Mouse (Mus musculus): ENCODE measurements around the gene Phrf1.
A peak's percentile ranks its signal among the peaks of the same experiment; 100 is the strongest.

Gene Phrf1

DNA sequence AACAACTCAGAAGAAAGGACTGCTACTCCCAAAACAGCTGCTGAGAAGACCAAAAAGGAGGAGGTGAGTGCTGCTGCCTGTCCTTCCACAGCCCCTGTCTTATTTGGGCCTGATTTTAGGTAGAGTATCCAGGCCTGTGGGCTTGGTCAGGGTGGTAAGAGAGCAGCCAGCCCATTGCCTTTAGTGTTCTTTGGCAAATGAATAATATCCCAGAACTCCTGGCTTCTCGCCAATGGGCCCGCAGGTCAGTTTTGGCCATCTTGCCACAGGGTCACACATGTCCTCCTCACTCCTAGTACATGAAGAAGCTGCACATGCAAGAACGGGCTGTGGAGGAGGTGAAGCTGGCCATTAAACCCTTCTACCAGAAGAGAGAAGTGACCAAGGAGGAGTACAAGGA, 32.9 kb downstream of the Phrf1 start:
- no peak for DNase-seq

DNA sequence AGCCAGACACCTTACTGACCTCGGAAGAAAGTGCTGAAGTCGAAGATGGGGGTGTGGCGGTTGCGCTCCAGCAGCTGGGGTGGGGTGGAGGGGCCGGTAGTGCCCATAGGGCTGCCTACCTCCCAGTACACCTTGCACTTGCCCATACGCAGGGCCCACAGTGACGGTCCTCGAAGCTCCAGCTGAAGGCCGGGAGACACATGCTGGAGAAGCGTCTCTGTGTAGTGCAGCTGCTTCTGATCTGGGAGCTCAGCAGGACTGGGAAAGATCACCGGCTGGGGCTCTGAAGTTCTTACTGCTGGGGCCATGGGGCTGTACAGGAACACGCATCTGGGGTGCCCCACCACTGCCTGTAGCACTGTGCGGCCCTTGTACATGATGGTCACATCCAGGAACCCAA, 35.1 kb downstream of the Phrf1 start:
- DNase-seq, result no peak

DNA sequence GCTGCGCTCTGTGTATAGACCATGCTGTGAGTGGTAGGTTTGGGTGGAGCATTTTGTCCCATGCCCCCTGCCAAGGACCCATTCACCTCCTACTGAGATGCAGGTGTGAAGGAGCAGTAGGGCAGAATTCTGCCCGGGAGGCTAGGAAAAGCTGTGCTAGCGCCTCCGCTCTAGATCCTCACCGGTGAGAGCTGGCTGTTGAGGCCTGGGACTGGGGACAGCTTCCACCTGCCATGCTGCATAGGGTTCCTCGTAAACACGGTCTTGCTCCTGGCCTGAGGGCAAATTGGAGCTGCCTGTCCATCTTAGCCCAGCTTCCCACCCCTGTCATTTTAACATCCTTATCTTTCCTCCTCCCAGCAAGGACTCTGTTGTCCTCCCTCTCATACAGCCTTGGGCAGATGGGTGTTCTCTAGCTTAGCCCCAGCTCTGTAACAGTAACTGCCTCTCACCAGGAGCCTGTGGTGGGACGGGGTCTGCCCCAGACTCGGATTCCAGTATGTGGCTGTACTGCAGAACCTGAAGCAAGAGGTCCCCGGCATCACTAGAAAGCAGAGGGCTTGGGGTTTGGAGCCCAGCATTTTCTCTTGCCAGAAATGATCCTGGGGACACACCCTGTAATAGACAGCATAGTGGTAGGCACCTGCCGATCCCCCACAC, 35.6 kb downstream of the Phrf1 start:
- DNase-seq, result no peak

DNA sequence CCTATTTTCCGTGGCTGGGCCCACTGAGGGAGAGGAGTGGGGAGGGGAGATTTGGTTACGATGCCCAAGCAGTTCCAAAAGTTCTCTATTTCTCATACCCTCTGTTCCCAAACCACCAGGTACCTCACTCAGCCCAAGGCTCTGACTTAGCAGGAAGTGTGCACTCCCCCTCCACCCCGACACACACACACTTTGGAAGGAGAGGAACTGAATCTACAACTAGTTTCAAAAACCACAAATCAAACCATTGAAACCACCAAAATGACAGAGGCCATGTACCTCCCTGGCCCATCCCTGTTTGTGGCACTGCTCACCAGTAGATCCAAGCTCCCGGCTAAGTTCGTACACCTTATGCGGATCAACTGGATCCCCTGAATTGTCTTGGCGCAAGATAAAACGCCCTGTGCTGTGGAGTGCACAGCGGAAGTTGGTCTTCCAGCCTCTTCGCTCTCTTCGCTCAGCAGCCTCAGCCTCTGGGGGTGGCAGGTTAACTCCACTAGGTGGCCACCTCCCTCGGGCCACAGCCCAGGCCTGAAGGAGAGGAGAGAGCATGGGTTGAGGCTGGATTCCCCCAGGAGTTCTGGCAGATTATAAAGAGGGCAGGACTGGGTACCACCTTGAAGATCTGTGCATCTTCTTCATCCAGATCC, 36.3 kb downstream of the Phrf1 start:
- DNase-seq, result peak; percentile 53

DNA sequence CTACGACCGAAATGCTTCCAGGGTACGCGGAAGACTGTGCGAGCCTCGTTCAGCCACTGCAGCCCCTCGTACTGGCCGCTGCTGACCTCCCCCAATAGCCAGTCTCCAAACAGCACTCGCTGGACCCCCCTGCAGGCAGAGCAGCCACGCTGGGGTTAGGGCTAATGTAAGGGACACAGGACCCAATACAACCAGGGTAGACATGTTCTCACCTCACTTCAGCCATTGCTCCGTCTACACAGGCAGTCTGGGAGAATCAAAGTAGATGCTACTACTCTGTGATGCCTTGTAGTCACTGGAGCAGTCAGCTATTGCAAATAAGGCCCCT, 36.8 kb downstream of the Phrf1 start:
- DNase-seq, result no peak

DNA sequence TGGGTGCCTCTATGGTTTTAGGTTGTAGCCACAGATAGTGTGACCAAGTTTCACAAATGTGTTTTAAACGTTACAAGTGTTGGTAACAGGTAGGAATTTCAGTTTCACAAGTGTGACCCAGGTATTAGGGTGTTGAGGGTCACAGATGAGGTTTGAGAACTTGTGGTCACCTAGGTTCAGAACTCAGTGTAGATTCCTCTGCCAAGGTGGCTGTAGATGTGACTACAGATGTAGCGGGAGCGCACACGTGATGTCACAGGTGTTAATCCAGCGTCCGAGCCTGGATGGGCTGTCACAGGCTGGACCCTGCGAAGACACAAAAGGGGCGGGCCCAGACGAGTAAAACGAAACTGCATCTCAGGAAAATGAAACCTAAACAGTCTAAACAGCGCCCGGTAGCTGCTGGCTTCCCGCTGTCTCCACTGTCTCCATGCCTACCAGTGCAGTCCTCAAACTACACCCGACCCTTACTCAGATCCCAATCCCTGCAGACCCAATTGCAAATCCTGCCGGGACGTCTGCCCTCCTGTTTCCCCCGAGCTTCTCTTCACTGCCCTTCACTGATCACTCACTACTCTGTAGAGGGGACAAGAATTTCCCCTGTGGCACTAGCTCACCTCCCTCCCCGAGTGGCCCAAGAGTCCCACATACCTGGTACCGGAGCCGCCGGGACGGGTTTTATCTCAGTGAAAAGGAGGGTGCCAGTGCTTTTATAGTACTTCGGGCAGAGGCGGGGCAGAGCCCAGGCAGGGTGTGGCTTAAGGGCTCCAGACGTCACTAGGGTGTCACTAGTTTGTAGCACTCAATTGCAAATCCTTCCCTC, 37.4 kb downstream of the Phrf1 start, which contains the start of gene Irf7:
Gene Irf7, minus strand, starts transcription at position 743 of the 823 bp plus-strand sequence.
- peak; percentile 88 for DNase-seq

DNA sequence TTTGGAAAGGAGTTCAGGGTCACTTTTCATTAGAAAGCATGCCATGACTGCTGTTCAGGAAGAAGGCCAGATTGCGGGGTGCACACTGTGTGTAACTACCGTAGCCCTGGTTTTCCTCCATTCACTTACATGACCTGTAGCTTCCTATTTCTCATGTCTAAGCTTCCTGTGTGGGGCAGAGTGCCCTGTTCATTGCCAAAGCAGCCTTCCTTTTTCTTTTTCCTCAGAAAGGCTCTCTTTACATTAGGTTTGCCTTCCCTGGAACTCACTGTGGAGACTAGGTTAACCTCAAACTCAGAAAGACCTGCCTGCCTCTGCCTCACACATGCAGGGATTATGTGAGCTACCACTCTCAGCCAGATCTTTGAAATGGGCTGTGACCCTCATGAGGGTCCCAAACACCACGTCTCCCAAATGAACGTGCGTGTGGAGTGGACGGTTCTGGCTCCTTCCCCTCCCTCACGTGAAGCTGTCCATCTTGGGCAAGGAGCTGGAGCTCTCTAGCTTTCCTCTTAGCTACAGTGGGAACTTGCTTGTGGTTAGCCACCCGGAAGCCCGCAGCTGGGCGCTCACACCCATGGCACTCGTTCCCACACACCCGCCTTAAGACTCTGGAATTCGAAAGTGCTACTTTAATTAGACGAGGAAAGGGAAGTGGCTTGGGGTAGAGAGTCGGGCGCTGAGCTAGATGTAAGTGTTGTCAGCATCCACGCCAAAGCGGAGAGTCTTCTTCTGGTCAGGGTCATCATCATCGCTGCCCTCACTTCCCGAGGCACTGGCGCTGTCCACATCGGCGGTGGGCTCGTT, 40.1 kb downstream of the Phrf1 start:
- DNase-seq, result peak; percentile 71

DNA sequence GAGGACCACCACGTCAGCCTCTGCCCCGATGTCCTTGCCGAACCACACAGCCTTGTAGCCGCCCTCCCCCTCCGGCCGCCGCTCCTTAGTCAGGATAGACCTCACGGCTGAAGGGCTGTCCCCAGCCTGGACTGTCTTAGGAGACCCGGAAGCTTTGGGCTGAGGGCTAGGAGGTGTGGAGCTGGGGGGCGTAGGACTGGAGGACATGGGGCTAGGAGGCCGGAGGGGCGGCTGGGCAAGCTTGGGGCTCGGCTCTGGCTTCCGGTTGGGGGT, 40.6 kb downstream of the Phrf1 start:
- no peak for DNase-seq

DNA sequence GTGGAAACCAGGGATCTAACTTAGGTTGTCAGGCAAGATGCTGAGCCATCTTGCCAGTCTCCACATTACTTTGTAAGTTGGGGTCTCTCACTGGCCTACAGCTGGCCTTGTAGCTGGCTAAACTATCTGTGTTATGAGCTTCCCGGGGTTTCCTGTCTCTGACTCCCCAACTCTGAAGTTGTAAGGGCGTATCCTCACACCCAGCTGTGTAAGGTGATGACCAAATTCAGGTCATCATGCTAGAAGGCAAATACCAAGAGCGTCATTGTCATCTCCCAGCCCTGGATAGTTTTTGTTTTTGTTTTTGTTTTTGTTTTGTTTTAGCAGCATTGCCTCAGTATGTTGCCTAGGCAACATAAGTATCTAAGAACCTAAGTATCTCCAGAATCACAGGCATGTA, 42.0 kb downstream of the Phrf1 start:
- no peak for DNase-seq

DNA sequence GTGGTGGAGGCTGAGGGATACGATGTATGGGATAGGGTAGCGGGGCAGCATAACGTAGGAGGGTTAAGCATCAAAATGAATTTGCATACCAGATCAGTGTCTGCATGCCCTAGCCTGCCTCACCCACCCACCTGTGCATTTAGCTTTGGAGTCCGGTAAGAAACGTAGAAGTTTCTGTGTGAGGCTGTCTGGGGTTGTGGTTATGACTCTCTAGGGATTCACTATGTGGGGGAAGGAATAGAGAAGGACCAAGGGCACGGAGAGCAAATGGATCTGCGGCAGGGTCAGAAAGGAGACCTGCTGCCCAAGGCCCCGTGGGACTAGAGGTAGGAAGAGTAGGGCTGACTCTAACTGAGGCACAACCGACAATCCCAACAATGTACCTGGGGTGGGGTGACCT, 46.8 kb downstream of the Phrf1 start:
- no peak for DNase-seq

DNA sequence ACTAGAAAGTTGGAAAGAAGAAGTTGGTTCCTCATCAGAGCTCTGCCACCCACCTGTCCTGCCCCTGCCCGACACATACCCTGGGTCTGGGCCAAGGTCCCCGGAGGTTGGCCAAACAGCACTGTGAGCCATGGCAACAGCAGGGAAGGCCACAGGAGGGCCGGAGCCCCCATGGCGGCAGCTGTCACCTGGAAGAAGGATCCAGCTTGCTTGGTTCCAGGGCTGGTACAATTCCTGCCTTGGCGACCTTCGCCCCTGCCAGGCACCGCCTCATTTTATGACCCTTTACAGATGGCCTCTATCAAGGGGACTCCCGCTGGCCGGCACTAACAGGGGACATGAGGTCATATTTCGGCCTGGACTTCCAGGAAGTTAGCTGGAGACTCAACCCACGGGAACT, 48.0 kb downstream of the Phrf1 start, which contains the start of gene Cdhr5:
Gene Cdhr5, minus strand, starts transcription at position 241 of the 400 bp plus-strand sequence.
- DNase-seq, result no peak

DNA sequence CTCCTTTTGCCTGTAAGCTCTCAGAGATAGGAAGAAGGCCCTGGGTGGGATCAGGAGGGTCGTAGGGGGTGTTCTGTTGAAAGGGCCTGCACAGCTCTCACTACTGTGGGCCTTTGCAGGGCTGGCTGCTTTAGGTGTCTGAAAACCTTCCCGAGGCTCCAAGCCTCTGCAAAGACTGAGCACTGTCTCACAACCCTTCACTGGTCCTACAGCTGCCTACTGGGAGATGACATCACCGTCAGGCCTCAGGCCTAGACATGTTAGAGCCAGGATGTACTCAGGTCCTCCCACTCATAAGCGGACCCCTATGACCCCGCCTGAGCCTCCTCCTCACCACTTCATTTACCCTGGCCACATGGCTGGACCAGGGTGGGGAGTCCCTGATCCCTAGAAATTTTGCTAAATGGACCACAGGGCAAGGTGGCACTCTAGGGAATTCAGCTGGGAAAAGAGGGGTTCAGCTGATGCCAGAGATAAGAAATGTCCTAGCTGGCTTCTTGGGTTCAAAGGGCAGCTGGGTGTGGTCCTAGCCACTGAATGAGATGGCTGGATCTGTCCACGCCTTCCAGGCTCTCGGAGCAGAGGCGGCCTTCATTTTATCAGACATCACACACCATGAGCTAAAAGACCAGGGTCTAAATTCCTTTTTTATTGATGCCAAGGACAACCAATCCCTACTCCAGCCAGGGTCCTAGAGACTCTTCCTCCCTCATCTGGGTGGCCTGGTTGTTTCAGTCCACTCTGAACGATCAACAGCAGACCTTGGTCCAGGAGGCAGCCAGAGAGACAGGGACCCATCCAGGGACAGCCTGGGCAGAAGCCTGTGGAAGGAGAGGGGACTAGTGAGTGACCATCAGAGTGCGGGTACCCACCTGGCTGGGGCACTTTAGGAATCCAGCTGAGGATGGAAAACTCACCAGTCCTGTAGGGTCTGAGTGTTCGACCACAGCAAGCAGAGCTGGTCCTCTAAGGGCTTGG, 49.4 kb downstream of the Phrf1 start:
- DNase-seq, result no peak

DNA sequence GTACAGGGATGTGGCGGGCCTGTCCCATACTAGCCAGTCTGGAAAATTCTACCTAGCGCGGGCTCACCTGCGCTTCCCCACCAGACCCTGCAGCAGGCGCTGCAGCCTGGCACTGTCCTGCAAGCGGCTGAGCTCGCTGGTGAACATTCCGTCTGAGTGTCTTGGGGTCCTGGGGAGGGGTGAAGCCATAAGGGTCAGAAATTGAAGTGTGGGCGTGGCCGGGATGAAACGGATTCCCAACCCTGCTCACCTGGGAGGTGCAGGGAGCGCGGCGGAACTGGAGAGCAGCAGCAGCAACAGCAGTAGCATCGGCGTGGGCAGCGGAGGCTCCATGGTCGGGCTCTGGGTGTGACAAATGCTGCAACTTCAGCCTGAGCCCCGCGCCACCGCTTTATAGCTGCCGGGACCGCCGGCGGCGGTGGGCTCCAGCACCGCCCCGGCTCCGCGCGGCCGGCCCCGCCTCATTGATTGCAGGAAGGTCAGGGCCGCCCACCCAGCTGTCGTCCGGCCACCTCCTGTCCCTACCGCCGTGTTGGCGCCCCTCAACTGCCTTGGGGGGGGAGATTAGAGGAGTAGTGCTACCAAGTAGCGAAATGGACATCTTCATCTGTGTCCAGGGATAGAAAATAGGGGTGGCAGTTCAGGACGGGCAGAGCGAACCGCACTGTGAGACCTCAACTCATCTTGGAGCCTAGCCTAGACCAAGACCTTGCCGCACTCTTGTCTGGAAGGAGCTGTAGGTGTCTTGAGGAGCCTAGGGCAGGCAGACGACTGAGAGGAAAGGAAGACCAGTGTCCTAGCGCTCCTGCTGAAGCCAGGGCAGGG, 50.4 kb downstream of the Phrf1 start, which contains the start of gene Sct:
Gene Sct, minus strand, starts transcription at position 368 of the 825 bp plus-strand sequence.
- peak; percentile 17 for DNase-seq

DNA sequence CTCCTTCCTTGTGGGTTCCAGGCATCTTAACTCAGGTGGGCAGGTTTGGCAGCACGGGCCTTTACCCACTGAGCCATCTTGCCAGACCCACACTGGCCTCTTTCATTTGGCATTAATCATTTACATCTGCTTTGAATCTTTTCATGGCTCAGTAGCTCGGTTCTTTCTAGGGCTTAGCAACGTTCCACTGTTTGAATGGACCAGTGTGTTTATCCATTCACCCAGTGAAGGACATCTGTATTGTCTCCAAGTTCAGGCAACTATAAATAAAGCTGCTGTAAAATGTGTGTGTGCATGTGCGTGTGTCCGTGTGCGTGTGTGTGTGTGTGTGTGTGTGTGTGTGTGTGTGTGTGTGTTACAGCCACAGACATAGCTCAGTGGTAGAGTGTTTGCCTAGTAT, 52.9 kb downstream of the Phrf1 start:
- no peak for DNase-seq

DNA sequence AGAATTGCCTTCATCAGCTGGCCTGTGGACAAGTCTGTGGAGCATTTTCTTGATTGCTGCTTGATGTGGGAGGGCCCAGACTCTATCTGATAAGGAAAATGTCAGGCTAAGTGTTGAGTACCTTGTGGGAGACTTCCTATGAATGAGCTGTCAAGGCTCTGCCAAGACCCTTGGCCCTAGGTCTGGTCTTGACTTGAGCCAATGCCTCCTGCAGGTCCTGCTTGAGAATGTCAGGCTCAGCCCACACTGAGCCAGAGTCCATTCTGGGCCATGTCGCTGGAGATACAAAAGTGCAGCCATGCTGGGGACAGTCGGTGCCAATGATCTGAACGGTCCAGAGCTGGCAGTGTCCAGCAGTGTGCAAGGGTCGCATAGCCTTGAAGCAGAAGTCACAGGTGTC, 54.2 kb downstream of the Phrf1 start:
- DNase-seq, result no peak

DNA sequence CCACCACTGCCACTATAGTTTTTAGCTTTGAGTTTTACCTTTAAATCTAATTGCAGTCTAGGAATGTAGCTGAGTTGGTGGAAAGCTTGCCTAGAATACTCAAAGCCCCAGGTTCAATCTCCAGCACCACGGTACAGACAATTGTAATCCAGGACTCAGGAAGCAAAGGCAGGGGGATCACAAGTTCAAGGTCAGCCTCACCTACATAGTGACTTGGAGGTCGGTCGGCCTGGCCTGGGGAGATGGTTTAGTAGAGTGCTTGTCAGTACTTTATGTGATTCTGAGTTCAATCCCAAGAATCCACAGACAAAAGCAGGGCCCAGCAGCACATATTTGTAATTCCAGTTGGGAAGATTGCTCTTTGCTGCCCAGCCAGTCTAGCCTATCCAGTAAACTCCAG, 59.5 kb downstream of the Phrf1 start:
- DNase-seq, result no peak

DNA sequence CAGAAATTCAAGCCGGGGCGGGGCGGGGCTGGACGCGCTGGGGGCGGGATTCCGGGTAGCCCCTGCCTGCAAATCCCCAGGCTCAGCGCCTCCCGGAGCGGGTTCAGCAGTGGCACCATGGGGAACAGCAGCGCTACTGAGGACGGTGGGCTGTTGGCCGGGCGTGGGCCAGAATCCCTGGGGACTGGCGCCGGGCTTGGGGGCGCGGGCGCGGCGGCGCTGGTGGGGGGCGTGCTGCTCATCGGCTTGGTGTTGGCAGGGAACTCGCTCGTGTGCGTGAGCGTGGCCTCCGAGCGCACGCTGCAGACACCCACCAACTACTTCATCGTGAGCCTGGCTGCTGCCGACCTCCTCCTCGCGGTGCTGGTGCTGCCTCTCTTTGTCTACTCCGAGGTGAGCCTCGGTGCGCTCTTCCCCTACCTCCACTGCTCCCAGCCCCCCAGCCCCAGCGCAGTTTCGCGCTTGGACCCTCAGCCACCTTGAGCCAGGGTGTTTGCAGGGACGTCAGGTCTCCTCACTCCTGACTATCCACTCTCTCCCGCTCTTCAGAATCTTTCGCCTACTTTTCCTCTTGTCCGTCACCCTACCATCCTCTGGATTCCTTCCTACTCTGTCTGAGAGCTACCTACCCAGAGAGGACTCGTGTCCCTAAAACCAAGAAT, 63.5 kb downstream of the Phrf1 start, which contains the start of gene Drd4:
Gene Drd4, plus strand, starts transcription at position 86 of the 662 bp plus-strand sequence.
- DNase-seq, result no peak

DNA sequence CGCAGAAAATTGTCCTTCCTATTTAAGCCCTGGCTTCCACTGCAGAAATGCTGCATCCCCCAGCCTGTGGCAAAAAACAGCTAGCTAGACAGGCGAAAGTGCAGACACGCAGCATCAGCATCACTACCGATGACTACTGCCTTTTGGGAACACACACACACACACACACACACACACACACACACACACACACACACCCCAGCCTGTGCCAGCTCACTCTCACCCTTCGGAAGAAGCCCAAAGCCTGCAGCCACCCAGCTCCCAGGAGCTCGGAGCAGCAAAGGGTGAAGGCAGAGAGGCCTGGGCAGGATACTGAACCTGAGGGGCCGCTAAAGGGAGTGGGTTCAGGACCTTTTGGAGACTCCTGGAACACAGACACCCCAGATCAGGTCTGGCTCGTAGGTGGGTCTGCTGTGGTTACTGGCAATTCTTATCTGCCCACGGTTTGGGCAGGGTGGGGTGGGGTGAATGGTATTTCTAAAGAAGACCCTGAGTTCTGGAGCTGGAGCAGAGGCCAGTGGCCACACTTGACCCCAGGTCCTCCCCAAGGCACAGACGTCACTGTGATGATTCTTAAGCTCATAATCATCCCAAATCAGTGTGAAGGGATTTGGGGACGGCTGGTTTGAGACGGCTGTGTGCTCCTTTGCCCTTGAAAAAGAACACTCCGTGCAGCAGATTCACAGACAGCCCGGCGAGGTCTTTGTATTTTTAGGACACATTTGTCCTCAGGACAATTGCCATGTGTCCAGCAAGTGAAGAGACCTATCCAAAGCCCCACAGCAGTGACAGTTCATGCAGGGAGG, 64.2 kb downstream of the Phrf1 start:
- DNase-seq, result no peak

DNA sequence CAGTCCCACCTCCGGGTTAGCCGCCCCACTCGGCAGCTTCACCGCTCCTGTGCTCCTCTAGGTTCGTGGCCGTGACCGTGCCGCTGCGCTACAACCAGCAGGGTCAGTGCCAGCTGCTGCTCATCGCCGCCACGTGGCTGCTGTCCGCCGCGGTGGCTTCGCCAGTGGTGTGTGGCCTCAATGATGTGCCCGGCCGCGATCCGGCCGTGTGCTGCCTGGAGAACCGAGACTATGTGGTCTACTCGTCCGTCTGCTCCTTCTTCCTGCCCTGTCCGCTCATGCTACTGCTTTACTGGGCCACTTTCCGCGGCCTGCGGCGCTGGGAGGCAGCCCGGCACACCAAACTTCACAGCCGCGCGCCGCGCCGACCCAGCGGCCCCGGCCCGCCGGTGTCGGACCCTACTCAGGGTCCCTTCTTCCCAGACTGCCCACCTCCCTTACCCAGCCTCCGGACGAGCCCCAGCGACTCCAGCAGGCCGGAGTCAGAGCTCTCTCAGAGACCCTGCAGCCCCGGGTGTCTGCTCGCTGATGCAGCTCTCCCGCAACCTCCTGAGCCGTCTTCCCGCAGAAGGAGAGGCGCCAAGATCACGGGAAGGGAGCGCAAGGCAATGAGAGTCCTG, 65.4 kb downstream of the Phrf1 start:
- peak; percentile 42 for DNase-seq
